Mouse (Mus musculus) bone marrow macrophage, adult 2 months (primary cell): ENCODE results near the gene BC025920.

Experiments
- CTCF ChIP-seq: IDR thresholded peaks from 2 replicates; pipeline ENCODE4 v1.5.1; 2012; ENCODE audit warnings: low read depth, mild to moderate bottlenecking, low read length, moderate library complexity
- POLR2A ChIP-seq: IDR thresholded peaks from 2 replicates; pipeline ENCODE4 v1.6.1; 2012; ENCODE audit warnings: mild to moderate bottlenecking, low read depth, low read length, borderline replicate concordance

DNA sequence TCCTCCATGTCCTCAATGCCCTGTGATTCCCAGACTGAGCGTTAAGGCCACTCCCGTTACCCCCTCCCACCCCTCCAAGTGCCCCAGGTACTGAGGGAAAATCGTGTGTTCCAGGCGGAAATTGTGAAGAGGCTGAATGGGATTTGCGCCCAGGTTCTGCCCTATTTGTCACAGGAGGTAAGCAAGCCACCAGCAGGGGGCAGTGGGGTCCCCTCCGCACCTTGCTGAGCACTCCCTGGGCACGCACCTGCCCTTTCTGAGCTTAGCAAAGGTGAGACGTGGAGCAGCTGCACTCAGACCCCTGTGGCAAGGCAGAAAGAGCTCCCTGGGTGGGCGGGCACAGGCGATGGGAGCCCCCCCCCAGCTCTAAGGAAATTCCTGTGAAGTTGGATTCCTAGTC lies 41.3 kb upstream of the BC025920 start:
- TF ChIP-seq CTCF (peak; percentile 60), POLR2A (no peak)
